Comparison of ENCODE assay signal across 28 mouse cellular contexts in genomic region chr1:53157715-53158114, GRCm38 (mm10). TPM values are rescaled to one million over a fixed set of nuclear protein-coding genes. Genes with fewer than 3 reads are reported as not detected.
DNase-seq lines count a peak whose midpoint lies in the region; ATAC-seq and TF ChIP-seq lines count a peak whose summit lies in the region.
"Had no signal": no experiment of that assay in that cellular context is flagged by ENCODE, and none has a peak within 500 bp of the region (broad histone marks: within the 10 kb centered on the region; RNA-seq: fewer than 3 reads in every experiment).

No protein-coding gene starts in this region.

- DNase-seq in brain, embryonic 14.5 days (ENCODE audit: low read depth): peak; percentile 19
- DNase-seq in limb, embryonic 14.5 days (ENCODE audit: low spot score): peak; percentile 13
- no peak for DNase-seq in cerebellum, adult 11 months
- DNase-seq in T-cell, adult 2 months (ENCODE audit: low spot score): no peak
- DNase-seq: adrenal gland, adult 8-10 months; adrenal gland, postnatal 25 days; cerebellum, adult 2 months; cerebellum, adult 9-11 months; cerebellum, postnatal 25 days; forebrain, postnatal 0 days; gastrocnemius, postnatal 25 days; heart, adult 18-20 months; heart, postnatal 10 days; heart, postnatal 36 days had no signal

- peak; percentile 54; the same call in 1 of the 2 replicates for ATAC-seq in forebrain, embryonic 16.5 days
- ATAC-seq in forebrain, embryonic 13.5 days: no peak
- ATAC-seq in limb, embryonic 14.5 days (ENCODE audit: low FRiP score, low read depth): peak; percentile 76; the same call in 1 of the 2 replicates
- ATAC-seq: activated CD4-positive, CD25-positive, alpha-beta regulatory T cell, adult 4 months; CD4-positive, CD25-positive, alpha-beta regulatory T cell, adult 4 months; forebrain, postnatal 0 days; hindbrain, embryonic 16.5 days; intestine, embryonic 15.5 days had no signal

- H3K9me3 ChIP-seq in forebrain, embryonic 16.5 days (ENCODE audit: control insufficient read depth, low read length): no peaks in the 10 kb centered on the region
- no peaks in the 10 kb centered on the region for H3K9me3 ChIP-seq in forebrain, embryonic 13.5 days (replicated peaks)
- H3K9me3 ChIP-seq in limb, embryonic 14.5 days (ENCODE audit: control insufficient read depth, low read length): no peaks in the 10 kb centered on the region
- H3K9me3 ChIP-seq: embryonic facial prominence, embryonic 13.5 days; forebrain, embryonic 10.5 days; heart, embryonic 12.5 days; heart, embryonic 15.5 days; hindbrain, embryonic 10.5 days; hindbrain, embryonic 13.5 days; intestine, embryonic 15.5 days had no signal

- no peak overlapping the region for H3K9ac ChIP-seq in forebrain, embryonic 16.5 days (replicated peaks; ENCODE audit: low read depth, low read length)
- H3K9ac ChIP-seq in forebrain, embryonic 13.5 days: no peak overlapping the region
- no peak overlapping the region for H3K9ac ChIP-seq in limb, embryonic 14.5 days (ENCODE audit: low read depth, low read length, severe bottlenecking)
- H3K9ac ChIP-seq: embryonic facial prominence, embryonic 13.5 days; forebrain, postnatal 0 days; heart, embryonic 12.5 days; heart, embryonic 15.5 days; hindbrain, embryonic 13.5 days; intestine, embryonic 15.5 days had no signal

- no peaks in the 10 kb centered on the region for H3K27me3 ChIP-seq in forebrain, embryonic 16.5 days (replicated peaks; ENCODE audit: control insufficient read depth, insufficient read depth, low read length)
- no peaks in the 10 kb centered on the region for H3K27me3 ChIP-seq in forebrain, embryonic 13.5 days
- no peaks in the 10 kb centered on the region for H3K27me3 ChIP-seq in limb, embryonic 14.5 days (ENCODE audit: control insufficient read depth, insufficient read depth, low read length)
- H3K27me3 ChIP-seq: embryonic facial prominence, embryonic 13.5 days; heart, embryonic 12.5 days; heart, embryonic 15.5 days; hindbrain, embryonic 13.5 days; intestine, embryonic 15.5 days had no signal

- H3K27ac ChIP-seq in forebrain, embryonic 16.5 days (ENCODE audit: low read length): no peak overlapping the region
- H3K27ac ChIP-seq in forebrain, embryonic 13.5 days: no peak overlapping the region
- H3K27ac ChIP-seq in limb, embryonic 14.5 days (replicated peaks; ENCODE audit: low read depth, low read length): no peak overlapping the region
- H3K27ac ChIP-seq: embryonic facial prominence, embryonic 13.5 days; forebrain, embryonic 10.5 days; heart, embryonic 15.5 days; hindbrain, embryonic 10.5 days; hindbrain, embryonic 13.5 days; intestine, embryonic 15.5 days had no signal

- no peaks in the 10 kb centered on the region for H3K4me1 ChIP-seq in forebrain, embryonic 16.5 days (replicated peaks; ENCODE audit: control insufficient read depth, insufficient read depth, low read length)
- no peaks in the 10 kb centered on the region for H3K4me1 ChIP-seq in forebrain, embryonic 13.5 days
- H3K4me1 ChIP-seq in limb, embryonic 14.5 days (ENCODE audit: control insufficient read depth, insufficient read depth, low read length): no peaks in the 10 kb centered on the region
- H3K4me1 ChIP-seq: embryonic facial prominence, embryonic 13.5 days; forebrain, embryonic 10.5 days; heart, embryonic 12.5 days; heart, embryonic 15.5 days; hindbrain, embryonic 10.5 days; hindbrain, embryonic 13.5 days; intestine, embryonic 15.5 days had no signal

- H3K36me3 ChIP-seq in forebrain, embryonic 16.5 days (ENCODE audit: control insufficient read depth, insufficient read depth): no peaks in the 10 kb centered on the region
- no peaks in the 10 kb centered on the region for H3K36me3 ChIP-seq in forebrain, embryonic 13.5 days (ENCODE audit: poor library complexity, severe bottlenecking)
- no peaks in the 10 kb centered on the region for H3K36me3 ChIP-seq in limb, embryonic 14.5 days (ENCODE audit: control insufficient read depth, insufficient read depth, low read length)
- H3K36me3 ChIP-seq: embryonic facial prominence, embryonic 13.5 days; forebrain, embryonic 10.5 days; heart, embryonic 12.5 days; heart, embryonic 15.5 days; hindbrain, embryonic 10.5 days; hindbrain, embryonic 13.5 days; intestine, embryonic 15.5 days had no signal

- TF ChIP-seq CTCF in brain, embryonic 14.5 days (IDR thresholded peaks at IDR 0.05; ENCODE audit: borderline replicate concordance, extremely low read depth, insufficient read depth, insufficient read length): no peak

- H3K4me2 ChIP-seq in forebrain, embryonic 16.5 days (ENCODE audit: low read length): no peak overlapping the region
- H3K4me2 ChIP-seq in forebrain, embryonic 13.5 days: no peak overlapping the region
- H3K4me2 ChIP-seq in limb, embryonic 14.5 days (replicated peaks; ENCODE audit: low read depth, low read length, severe bottlenecking): no peak overlapping the region
- H3K4me2 ChIP-seq: embryonic facial prominence, embryonic 13.5 days; heart, embryonic 12.5 days; heart, embryonic 15.5 days; hindbrain, embryonic 13.5 days; intestine, embryonic 15.5 days had no signal

- 47% methylated on average over 6 of the region's 6 CpGs for WGBS in forebrain, embryonic 16.5 days
- WGBS in forebrain, embryonic 13.5 days: 57% methylated on average over 6 of the region's 6 CpGs
- 20% methylated on average over 6 of the region's 6 CpGs for WGBS in limb, embryonic 14.5 days

- no peak for TF ChIP-seq POLR2A in brain, embryonic 14.5 days (IDR thresholded peaks at IDR 0.05; ENCODE audit: borderline replicate concordance, extremely low read depth, insufficient read depth, insufficient read length, poor library complexity, severe bottlenecking)
- TF ChIP-seq POLR2A in limb, embryonic 14.5 days (IDR thresholded peaks at IDR 0.05; ENCODE audit: borderline replicate concordance, extremely low read depth, insufficient read depth, insufficient read length): no peak

- no peak overlapping the region for H3K4me3 ChIP-seq in forebrain, embryonic 16.5 days (replicated peaks; ENCODE audit: low read length)
- H3K4me3 ChIP-seq in forebrain, embryonic 13.5 days: no peak overlapping the region
- H3K4me3 ChIP-seq in limb, embryonic 14.5 days (replicated peaks; ENCODE audit: low read length): no peak overlapping the region
- H3K4me3 ChIP-seq: embryonic facial prominence, embryonic 13.5 days; forebrain, embryonic 10.5 days; heart, embryonic 12.5 days; heart, embryonic 15.5 days; hindbrain, embryonic 10.5 days; hindbrain, embryonic 13.5 days; intestine, embryonic 15.5 days had no signal

RNA-seq across cellular contexts. Expression of gene 1700019A02Rik, which starts 29.7 kb away (rescaled TPM):
- not detected in 2 replicates for polyA plus RNA-seq in forebrain, embryonic 16.5 days (2015; fragmentation: Nextera tagmentation; extraction: Ambion mirVana)
- not detected in 2 replicates for polyA plus RNA-seq in forebrain, embryonic 13.5 days (2015; fragmentation: Nextera tagmentation; extraction: Ambion mirVana)
- 0.13 TPM in 1 of 2 replicates, not detected in the other for polyA plus RNA-seq in brain, embryonic 14.5 days (2012; rRNA removed)
- polyA plus RNA-seq in limb, embryonic 14.5 days (2012; rRNA removed): 0.14 and 0.17 TPM in 2 replicates
- not detected in 2 replicates for polyA plus RNA-seq in limb, embryonic 14.5 days (2014; fragmentation: Nextera tagmentation; extraction: Ambion mirVana)
- polyA plus RNA-seq: activated CD4-positive, CD25-positive, alpha-beta regulatory T cell, adult 4 months; C2C12; CD4-positive, CD25-positive, alpha-beta regulatory T cell, adult 4 months; cerebellum, adult 2 months; embryonic facial prominence, embryonic 13.5 days; forebrain, embryonic 10.5 days; forebrain, postnatal 0 days; gonadal fat pad, adult 2 months; heart, embryonic 12.5 days; heart, embryonic 15.5 days; hindbrain, embryonic 10.5 days; hindbrain, embryonic 13.5 days; hindbrain, embryonic 16.5 days; intestine, embryonic 15.5 days had no signal

Comparison
In these comparisons a context has a peak if more than half of its experiments do, and no peak if none do; other contexts are left out.
1. DNase-seq: peak in brain, embryonic 14.5 days (single experiment) and limb, embryonic 14.5 days (single experiment); none in cerebellum, adult 11 months (single experiment) and T-cell, adult 2 months (single experiment).